Mouse (Mus musculus): ENCODE results near the gene Supt4a.

The Supt4a gene

GRCm38 (mm10) chr11:87737175-87737740 lies at the start of gene Supt4a:
Gene Supt4a (plus strand): TSS chr11:87737552.
- in situ Hi-C loops (cut with MboI, MseI): loop anchor here in 1 of 2 experiments (25.0 kb wide), 1 partner anchor 1150 kb away; no protein-coding TSS in a partner anchor

- in situ Hi-C loops (cut with MboI, MseI): no loop called here
These were observed 48.7 kb upstream of the Supt4a start for GRCm38 (mm10) chr11:87688478-87689203.

GRCm38 (mm10) chr11:87689402-87689808 lies 47.9 kb upstream of the Supt4a start:
- in situ Hi-C loops (cut with MboI, MseI): no loop called here

- in situ Hi-C loops (cut with MboI, MseI): no loop called here
These were observed 47.2 kb upstream of the Supt4a start for GRCm38 (mm10) chr11:87690054-87690740.

GRCm38 (mm10) chr11:87697131-87697682 lies 40.1 kb upstream of the Supt4a start:
- in situ Hi-C loops (cut with MboI, MseI): no loop called here

GRCm38 (mm10) chr11:87698126-87698525 lies 39.2 kb upstream of the Supt4a start:
- in situ Hi-C loops (cut with MboI, MseI): no loop called here

GRCm38 (mm10) chr11:87701108-87701507 lies 36.2 kb upstream of the Supt4a start:
- in situ Hi-C loops (cut with MboI, MseI): no loop called here

GRCm38 (mm10) chr11:87701877-87702620 lies 35.3 kb upstream of the Supt4a start:
- in situ Hi-C loops (cut with MboI, MseI): no loop called here

- in situ Hi-C loops (cut with MboI, MseI): no loop called here
These were observed 33.7 kb upstream of the Supt4a start for GRCm38 (mm10) chr11:87703654-87704053.

GRCm38 (mm10) chr11:87704289-87704688 lies 33.1 kb upstream of the Supt4a start:
- in situ Hi-C loops (cut with MboI, MseI): no loop called here

GRCm38 (mm10) chr11:87707570-87707969 lies 29.8 kb upstream of the Supt4a start:
- in situ Hi-C loops (cut with MboI, MseI): no loop called here

GRCm38 (mm10) chr11:87708979-87709378 lies 28.4 kb upstream of the Supt4a start:
- in situ Hi-C loops (cut with MboI, MseI): no loop called here

- in situ Hi-C loops (cut with MboI, MseI): no loop called here
These were observed 27.7 kb upstream of the Supt4a start for GRCm38 (mm10) chr11:87709513-87710261.

GRCm38 (mm10) chr11:87710262-87710615 lies 27.1 kb upstream of the Supt4a start:
- in situ Hi-C loops (cut with MboI, MseI): no loop called here

- in situ Hi-C loops (cut with MboI, MseI): no loop called here
These were observed 25.2 kb upstream of the Supt4a start for GRCm38 (mm10) chr11:87712188-87712587.

GRCm38 (mm10) chr11:87715999-87716398 lies 21.4 kb upstream of the Supt4a start:
- in situ Hi-C loops (cut with MboI, MseI): no loop called here

- in situ Hi-C loops (cut with MboI, MseI): no loop called here
These were observed 17.8 kb upstream of the Supt4a start for GRCm38 (mm10) chr11:87719526-87719925.

GRCm38 (mm10) chr11:87720324-87720723 lies 17.0 kb upstream of the Supt4a start:
- in situ Hi-C loops (cut with MboI, MseI): loop anchor here in 1 of 2 experiments (10.0 kb wide), 1 partner anchor 324 kb away; the partner anchor contains the start of gene Srsf1

GRCm38 (mm10) chr11:87720839-87721238 lies 16.5 kb upstream of the Supt4a start:
- in situ Hi-C loops (cut with MboI, MseI): loop anchor here in 1 of 2 experiments (10.0 kb wide), 1 partner anchor 324 kb away; the partner anchor contains the start of gene Srsf1

- in situ Hi-C loops (cut with MboI, MseI): loop anchor here in 1 of 2 experiments (10.0 kb wide), 1 partner anchor 323 kb away; the partner anchor contains the start of gene Srsf1
These were observed 15.2 kb upstream of the Supt4a start for GRCm38 (mm10) chr11:87722168-87722567.

All from T-helper 17 cell (primary cell).